Mouse (Mus musculus) gastrocnemius, postnatal 14 days (tissue): Measurements from ENCODE around the gene Tbl3. TPM values are rescaled to one million over a fixed set of nuclear protein-coding genes. Genes with fewer than 3 reads are reported as not detected.

Experiments used
- DNase-seq: peaks from one replicate; pipeline ENCODE4 v3.0.0; 2021; ENCODE audit warnings: mixed read lengths
- intact Hi-C: fragments of 180-260 bp; cut with DNase I; formaldehyde crosslinking; loops from one replicate; pipeline ENCODE4 v1.15.1; 2025; ENCODE audit warnings: low total_unique reads
- long read RNA-seq, 2 experiments: library from polyadenylated mRNA; stranded (forward); transcript quantifications; one replicate each; pipeline ENCODE4 v2.0.0; 2021
- total RNA-seq, 2 experiments: library from RNA; stranded (reverse); gene quantifications; 2 replicates each; pipeline ENCODE4 v1.2.3; 2021

Gene Tbl3
- 10 to 100 TPM; 16.3 to 19.6 TPM for total RNA-seq
- long read RNA-seq, experiment 1, full-length matches to known transcripts, result 30 of 36 reads
- long read RNA-seq, experiment 1, partial matches to known transcripts, result 5 of 36 reads
- long read RNA-seq, experiment 1, other reads (novel, unspliced or antisense), result 1 of 36 reads
- long read RNA-seq, experiment 2, full-length matches to known transcripts, result 31 of 34 reads
- long read RNA-seq, experiment 2, partial matches to known transcripts, result 2 of 34 reads
- long read RNA-seq, experiment 2, other reads (novel, unspliced or antisense), result 1 of 34 reads

DNA sequence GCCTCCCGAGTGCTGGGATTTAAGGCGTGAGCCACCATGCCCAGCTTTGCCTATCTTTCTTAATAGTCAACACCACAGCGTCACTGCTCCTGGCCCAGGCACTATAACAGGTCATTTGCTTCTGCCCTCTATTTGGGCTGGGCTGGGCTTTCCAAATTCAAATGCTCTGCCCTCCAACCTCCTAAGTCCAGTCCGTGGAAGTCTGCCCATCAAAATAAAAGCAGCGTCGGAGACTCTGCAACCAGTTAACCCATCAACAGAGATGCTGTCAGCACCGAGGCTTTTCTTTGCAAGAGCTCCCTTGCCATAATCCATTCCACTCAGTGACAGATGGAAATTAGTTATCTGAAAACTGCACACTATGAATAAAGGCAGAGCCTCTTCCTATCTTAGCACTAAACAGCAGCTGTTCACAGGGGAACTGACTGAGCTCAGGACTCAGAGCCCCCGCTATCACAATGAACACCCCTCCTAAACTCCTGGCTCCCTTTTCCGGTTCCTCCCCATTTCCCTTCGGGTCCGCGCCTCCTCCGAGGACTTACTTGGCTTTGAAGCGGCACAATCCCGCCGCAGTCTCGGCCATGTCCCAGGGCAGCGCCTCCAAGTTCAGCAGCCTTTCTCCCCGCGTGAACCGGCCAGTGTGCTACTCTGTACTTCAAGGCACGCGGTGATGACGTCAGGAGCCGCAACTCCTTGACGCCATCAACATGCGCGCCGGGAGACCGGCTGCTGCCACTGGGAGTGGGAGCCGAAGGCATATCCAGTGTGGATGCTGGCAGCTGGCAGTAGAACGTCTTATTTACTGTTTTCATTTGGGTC is at the start of gene Tbl3:
Gene Tbl3 (minus strand): TSS at position 679 of the 819 bp plus-strand sequence.
- peak; percentile 92 for DNase-seq
- intact Hi-C loops, result no loop called here

GRCm38 (mm10) chr17:24752415-24753394 is 45.2 kb upstream of the Tbl3 start, which contains the start of gene Hs3st6:
Hs3st6 (plus strand) TSS chr17:24752988.
- intact Hi-C loops, result no loop called here
- no peak for DNase-seq

DNA sequence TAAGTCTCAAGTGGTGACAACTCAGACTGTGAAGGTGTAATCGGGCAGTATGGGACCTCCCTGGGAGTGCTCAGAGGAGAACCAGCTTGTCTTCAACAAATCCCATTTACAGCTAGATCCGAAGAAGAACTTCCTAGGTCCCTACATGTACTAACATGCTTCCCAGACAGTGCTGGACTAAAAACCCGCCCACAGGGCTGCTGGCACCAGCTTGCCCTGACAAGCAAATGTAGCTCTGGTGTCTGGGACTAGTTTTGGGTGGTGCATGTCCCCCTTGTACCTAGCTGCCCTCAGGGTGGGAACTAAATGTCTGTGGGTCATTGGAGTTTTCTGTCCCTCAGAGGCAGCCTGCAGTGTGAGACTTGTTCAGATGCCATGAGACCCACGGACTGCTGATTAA is 44.1 kb upstream of the Tbl3 start:
- intact Hi-C loops, result no loop called here
- DNase-seq, result no peak

DNA sequence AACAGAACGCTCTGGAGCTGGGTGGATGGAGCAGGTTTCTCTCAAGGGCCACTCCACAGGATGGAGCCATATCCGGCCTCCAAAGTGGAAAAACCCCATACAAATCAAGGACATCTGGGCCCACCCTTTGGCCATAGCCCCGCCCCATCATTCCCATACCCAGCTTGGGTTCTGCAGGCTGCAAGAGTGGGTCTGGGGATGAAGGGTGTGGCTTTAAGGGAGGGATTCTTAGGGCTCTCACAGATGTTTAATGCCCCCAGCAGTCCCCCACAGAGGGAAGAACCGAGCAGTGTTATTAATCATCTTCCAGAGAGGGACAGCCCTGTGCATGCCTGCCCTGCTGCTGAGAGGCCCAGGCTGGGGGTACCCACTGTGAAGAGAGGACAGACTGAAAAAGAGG is 39.5 kb upstream of the Tbl3 start:
- DNase-seq, result no peak
- intact Hi-C loops, result loop anchor here (5.0 kb wide), 1 partner anchor 70 kb away; no protein-coding TSS in a partner anchor

GRCm38 (mm10) chr17:24745526-24746497 is 38.4 kb upstream of the Tbl3 start:
- intact Hi-C loops, result loop anchor here (5.0 kb wide), 1 partner anchor 71 kb away; no protein-coding TSS in a partner anchor
- peak; percentile 78 for DNase-seq

GRCm38 (mm10) chr17:24744381-24744780 is 36.9 kb upstream of the Tbl3 start:
- intact Hi-C loops, result loop anchor here (5.0 kb wide), 1 partner anchor 138 kb away; no protein-coding TSS in a partner anchor

DNA sequence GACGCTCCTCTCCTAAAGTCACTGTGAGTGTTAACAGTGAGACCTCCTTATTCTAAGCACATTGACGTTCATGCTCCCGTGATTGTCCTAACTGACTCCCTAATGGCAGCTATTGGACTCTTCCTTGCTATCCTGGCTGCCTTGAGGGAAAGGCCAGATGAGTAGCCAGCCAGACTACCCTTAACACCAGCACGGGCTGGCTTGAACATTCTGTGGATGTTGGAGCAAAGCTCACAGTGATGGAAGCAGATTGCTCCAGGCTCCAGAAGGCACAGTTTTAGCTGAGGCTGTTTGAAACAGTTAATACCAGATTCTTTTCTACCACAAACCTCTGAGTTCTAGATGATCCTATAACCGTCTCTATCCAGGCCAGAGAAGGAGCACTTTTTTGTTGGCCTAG is 36.4 kb upstream of the Tbl3 start:
- intact Hi-C loops, result loop anchor here (5.0 kb wide), 1 partner anchor 138 kb away; no protein-coding TSS in a partner anchor
- DNase-seq, result no peak

More at GRCm38 (mm10) chr17:24744381-24744780, 36.9 kb upstream of the Tbl3 start:
- DNase-seq, result no peak

- intact Hi-C loops, result loop anchor here (5.0 kb wide), 1 partner anchor 140 kb away; no protein-coding TSS in a partner anchor
- DNase-seq, result no peak
Observed at GRCm38 (mm10) chr17:24742307-24742706, 34.8 kb upstream of the Tbl3 start.

DNA sequence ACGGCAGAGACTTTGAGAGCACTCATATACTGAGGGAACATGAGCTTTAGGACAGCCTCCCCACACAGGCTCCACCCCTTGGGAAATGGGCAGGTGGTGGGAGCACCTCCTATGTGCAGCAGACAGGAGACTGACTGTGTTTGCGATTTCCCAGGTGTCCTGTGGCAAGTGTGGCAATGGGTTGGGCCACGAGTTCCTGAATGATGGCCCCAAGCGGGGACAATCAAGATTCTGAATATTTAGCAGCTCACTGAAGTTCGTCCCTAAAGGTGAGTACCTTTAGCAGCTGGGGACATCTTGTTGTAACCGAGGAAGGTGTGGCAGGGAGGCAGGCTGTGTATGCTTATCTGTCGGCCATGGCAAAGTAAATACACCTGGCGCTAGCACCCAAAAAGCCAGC is 32.5 kb upstream of the Tbl3 start:
- intact Hi-C loops, result loop anchor here (5.0 kb wide), 1 partner anchor 142 kb away; no protein-coding TSS in a partner anchor
- DNase-seq, result no peak

DNA sequence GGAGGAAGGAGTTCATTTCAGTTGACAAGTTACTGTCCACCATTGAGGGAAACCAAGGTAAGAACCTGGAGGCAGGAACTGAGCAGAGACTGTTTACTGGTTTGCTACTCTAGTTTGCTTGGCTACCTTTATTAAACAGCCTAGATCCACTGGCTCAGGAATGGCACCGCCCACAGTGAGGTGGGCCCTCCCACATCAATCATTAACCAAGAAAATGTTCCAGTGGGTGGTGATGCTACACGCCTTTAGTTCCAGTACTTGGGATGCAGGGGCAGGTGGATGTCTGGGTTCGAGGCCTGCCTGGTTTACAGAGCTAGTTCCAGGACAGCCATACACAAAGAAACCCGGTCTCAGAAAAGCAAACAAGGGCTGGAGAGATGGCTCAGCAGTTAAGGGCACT is 30.8 kb upstream of the Tbl3 start:
- intact Hi-C loops, result no loop called here

DNA sequence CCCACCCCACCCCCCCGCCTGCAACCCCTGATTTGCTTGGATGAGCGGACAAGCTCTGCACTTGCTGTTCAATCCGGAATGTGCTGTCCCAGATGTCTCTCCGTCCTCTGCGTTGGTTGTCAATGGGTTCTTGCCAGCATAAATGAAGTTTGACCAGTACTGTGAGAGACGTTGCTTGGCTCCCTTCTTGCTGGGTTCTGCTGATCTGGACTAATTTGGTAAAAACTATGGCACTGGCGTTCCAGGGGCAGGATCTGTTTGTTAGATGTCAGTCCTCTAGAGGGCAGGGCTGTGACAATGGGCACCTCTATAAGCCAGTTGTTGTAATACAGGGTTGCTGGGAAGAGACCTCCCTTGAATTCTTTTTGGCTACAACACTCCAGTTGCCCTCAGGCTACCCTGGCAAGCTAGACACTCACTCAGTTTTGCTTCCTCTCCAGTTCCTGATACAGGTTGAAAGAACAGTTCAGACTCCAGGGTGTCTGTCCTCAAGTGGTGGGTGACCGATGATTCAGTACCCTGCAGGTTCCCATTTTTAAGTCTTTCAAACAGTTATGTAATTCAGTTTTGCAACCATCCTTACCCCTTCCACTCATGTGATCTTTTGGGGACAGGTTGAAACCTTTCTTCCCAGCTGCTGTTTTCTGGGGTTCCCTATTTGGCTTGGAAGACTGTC is 29.8 kb upstream of the Tbl3 start:
- intact Hi-C loops, result no loop called here
- no peak for DNase-seq

More for the DNA sequence above, 30.8 kb upstream of the Tbl3 start:
- no peak for DNase-seq

GRCm38 (mm10) chr17:24736330-24737051 is 29.0 kb upstream of the Tbl3 start, which contains the start of gene Msrb1:
Msrb1 (plus strand) TSS chr17:24736642.
- intact Hi-C loops, result no loop called here
- DNase-seq, result peak; percentile 97

DNA sequence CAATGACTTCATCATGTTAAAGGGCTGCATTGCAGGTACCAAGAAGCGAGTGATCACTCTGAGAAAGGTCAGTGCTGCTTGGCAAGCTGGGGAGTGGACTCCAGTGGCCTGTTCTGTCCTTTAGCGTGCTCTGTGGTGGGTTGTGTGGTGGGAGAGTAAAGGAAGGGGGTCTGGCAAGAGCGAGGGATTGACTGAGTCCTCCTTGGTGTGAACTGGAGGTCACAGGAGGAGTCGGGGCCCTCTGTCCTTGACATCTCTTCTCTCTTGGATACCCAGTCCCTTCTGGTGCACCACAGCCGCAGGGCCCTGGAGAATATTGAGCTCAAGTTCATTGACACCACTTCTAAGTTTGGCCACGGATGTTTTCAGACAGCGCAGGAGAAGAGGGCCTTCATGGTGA is 28.0 kb upstream of the Tbl3 start:
- no peak for DNase-seq
- intact Hi-C loops, result no loop called here

- no peak for DNase-seq
- intact Hi-C loops, result no loop called here
Observed at GRCm38 (mm10) chr17:24734513-24734912, 27.1 kb upstream of the Tbl3 start.

DNA sequence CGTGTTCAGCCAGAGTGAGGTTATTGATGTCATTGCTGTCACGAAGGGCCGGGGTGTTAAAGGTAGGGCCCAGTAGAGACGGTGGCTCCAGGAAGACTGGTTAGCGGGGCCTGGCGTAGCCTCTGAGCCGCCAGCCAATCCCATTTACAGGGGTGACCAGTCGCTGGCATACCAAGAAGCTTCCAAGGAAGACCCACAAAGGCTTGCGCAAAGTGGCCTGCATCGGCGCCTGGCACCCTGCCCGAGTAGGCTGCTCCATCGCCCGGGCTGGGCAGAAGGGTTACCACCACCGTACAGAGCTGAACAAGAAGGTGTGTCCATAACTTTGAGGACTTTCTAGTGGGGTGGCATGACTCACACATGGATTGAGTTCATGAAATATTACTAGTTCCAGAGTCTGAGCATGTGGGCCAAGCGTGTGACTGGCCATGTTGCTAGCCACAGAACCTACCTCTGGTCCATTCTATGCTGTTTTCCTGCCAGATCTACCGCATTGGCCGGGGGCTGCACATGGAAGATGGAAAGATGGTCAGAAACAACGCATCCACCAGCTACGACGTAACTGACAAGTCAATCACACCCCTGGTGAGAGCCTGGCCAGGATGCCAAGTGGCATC is 26.1 kb upstream of the Tbl3 start:
- intact Hi-C loops, result no loop called here
- DNase-seq, result no peak

DNA sequence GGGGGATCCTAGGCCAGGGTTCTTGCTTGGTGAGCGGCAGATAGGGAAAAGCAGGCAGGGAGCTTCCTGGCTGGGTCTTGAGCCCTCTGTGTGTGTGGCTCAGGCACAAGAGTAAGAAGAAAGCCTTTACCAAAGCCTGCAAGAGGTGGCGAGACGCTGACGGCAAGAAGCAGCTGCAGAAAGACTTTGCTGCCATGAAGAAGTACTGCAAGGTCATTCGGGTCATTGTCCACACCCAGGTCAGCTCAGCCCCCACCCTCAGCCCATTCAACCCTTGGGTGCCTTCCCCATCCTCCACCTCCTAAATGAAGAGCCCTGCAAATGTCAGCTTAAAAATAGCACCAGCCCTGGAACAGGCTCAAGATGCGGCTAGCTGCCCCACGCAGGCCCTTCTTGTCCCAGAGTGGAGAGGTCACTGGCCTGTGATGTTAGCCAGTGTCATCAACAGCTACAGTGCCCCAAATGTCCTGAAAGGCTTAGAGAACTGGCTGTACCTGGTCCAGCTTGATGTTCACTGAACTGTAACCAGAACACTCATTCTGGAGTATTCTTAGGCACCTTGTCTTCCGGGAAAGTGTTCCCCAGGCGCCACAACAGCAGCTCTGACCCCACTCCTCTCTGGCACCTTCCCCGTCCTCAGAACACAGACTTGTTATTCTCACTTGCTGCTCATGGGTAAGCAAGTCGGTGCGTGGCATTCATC is 24.9 kb upstream of the Tbl3 start:
- intact Hi-C loops, result no loop called here
- peak; percentile 74 for DNase-seq
